Mouse (Mus musculus) ES-E14 (cell line): ENCODE data around the gene Lims1.

Experiments used
- HCFC1 ChIP-seq: IDR thresholded peaks from 2 replicates; pipeline ENCODE4 v1.6.1; 2012; ENCODE audit warnings: low read length, inconsistent platforms, borderline replicate concordance; ENCODE audit not compliant: insufficient read depth
- MAFK ChIP-seq: IDR thresholded peaks from 2 replicates; pipeline ENCODE4 v1.6.1; 2014; ENCODE audit warnings: mild to moderate bottlenecking, low read depth, low read length, inconsistent platforms; ENCODE audit not compliant: insufficient read depth
- ZC3H11A ChIP-seq: IDR thresholded peaks from 2 replicates; pipeline ENCODE4 v1.6.1; 2012; ENCODE audit warnings: low read depth, mild to moderate bottlenecking, inconsistent platforms, low read length, borderline replicate concordance
- ZNF384 ChIP-seq: IDR thresholded peaks from 2 replicates; pipeline ENCODE4 v1.6.1; 2012; ENCODE audit warnings: low read depth, low read length, inconsistent platforms

DNA sequence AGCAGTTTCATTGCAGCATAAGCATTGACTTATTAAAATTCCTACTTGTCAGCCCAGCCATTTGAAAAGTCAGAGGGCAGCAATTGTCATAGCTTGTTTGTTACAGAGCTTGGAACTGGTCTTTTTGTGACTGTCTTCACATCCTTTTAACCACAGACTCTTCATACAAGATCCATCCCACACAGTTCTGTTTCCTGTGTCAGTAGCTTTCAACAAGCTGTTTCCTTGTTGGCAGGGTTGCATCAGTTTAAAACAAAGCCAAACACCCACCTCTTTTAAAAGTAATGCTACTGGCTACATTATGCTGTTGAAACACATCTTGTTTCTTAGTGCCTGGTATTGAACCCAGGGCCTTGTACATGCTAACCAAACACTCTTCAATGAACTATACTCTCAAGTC lies 46.9 kb downstream of the Lims1 start:
- TF ChIP-seq MAFK (no peak), ZNF384 (no peak), ZC3H11A (no peak), HCFC1 (no peak)
